Mouse (Mus musculus): ENCODE measurements at regions not wholly inside any gene's neighbourhood (a gene's known extent, or its start where the extent isn't known, plus 50 kb on each side); places are given as distances from the start of the nearest gene placed in this dataset.

DNA sequence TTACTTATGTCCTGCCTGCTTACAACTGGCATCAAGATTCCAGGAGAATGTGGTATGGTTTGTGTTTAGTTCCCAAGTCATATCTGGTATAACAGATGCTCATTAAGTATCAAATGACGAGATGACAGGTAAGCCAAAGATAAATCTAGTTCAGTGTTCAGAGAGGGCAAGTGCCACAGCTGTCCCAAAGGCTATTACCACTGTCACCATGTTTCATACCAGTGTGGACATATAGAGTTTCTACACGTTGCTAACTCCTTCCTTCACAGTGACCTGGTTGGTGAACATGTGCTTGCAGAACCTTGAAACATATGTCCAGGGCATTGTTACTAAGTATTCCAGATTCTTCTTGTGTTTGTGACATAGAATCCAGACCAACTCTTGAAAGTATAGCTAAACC lies 438.1 kb upstream of the Gm9747 start:
- no peaks in the 10 kb centered on the region for H3K4me1 ChIP-seq
- 82% methylated on average over 2 of the region's 2 CpGs for WGBS
- no peak for DNase-seq (ENCODE audit: extremely low spot score, low spot score)
- H3K36me3 ChIP-seq (replicated peaks) = no peaks in the 10 kb centered on the region
- no peak overlapping the region for H3K4me3 ChIP-seq
- no peaks in the 10 kb centered on the region for H3K27me3 ChIP-seq (ENCODE audit: poor library complexity, severe bottlenecking)
- no peaks in the 10 kb centered on the region for H3K9me3 ChIP-seq
- H3K27ac ChIP-seq = no peak overlapping the region

DNA sequence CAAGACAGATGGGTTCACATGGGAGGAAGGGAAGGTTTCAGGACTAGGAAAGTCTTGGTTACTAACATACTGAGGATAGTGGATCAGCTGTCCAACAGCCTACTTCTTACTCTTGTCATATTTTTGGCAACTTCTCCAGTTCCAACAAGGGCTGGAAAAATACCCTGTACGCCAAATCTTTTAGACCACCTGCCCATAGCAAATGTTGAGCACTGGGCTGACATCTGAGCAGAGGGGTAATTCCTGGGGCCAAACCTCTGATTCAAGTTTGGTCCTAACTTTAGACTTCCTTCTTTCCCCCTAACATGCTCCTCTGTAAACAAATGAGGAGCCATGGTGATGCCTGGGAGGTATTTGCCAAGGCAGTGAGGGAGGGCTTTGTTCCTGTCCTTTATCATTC lies 437.5 kb upstream of the Gm9747 start:
- H3K27ac ChIP-seq = no peak overlapping the region
- DNase-seq (ENCODE audit: extremely low spot score, low spot score) = peak; percentile 14
- no peak overlapping the region for H3K4me3 ChIP-seq
- H3K27me3 ChIP-seq (ENCODE audit: poor library complexity, severe bottlenecking) = no peaks in the 10 kb centered on the region
- no peaks in the 10 kb centered on the region for H3K4me1 ChIP-seq
- H3K36me3 ChIP-seq (replicated peaks) = no peaks in the 10 kb centered on the region
- no peaks in the 10 kb centered on the region for H3K9me3 ChIP-seq
- 84% methylated on average over 1 of the region's 1 CpGs for WGBS

DNA sequence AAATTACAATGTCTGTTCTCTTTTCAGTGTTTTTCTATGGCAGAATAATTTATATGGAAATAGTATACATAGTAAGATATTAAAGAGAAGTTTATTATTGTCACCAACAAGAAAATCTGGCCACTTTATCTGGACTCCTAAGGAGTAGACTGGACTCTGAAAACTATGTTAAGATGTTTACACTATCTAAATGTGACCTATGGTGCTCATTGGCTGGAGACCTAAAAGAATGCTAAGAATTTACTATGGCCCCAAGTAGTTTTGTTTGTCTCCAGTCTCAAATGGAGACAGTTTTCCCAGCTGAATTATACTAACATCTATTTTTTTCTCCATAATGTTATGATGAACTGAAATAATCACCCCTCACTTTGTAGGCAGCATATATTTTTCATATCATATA lies 421.3 kb upstream of the Gm9747 start:
- Histone ChIP-seq H3K36me3 (replicated peaks) (no peaks in the 10 kb centered on the region), H3K27me3 (ENCODE audit: poor library complexity, severe bottlenecking) (no peaks in the 10 kb centered on the region), H3K4me1 (peaks cover 9% of the 10 kb centered on the region; the same call in 1 of the 2 replicates), H3K4me3 (no peak overlapping the region), H3K9me3 (no peaks in the 10 kb centered on the region), H3K27ac (no peak overlapping the region)
- DNase-seq (ENCODE audit: extremely low spot score, low spot score) = no peak

DNA sequence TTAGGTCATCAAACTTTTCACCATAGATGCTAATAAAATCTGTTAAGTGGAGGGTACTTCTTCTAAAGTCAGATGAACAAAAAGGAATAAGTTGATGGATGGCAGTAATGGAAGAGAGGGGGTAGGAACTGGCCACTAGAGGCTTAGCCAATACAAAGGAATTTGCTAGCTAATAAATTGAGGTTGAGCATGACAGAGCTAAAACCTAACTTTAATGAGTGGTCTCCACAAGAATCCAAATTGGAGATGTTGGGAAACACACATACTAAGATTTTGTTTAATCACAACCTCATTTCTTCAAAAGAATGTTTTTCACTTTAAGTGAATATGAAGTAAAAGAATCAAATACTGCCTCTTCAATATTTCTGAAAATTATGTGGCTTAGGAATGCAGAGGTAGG lies 414.0 kb upstream of the Gm9747 start:
- H3K27me3 ChIP-seq (ENCODE audit: poor library complexity, severe bottlenecking) = no peaks in the 10 kb centered on the region
- no peak for DNase-seq (ENCODE audit: extremely low spot score, low spot score)
- H3K27ac ChIP-seq = no peak overlapping the region
- H3K4me1 ChIP-seq = no peaks in the 10 kb centered on the region
- H3K4me3 ChIP-seq = no peak overlapping the region
- no peaks in the 10 kb centered on the region for H3K36me3 ChIP-seq (replicated peaks)
- 0 out of 2 replicates have a peak, but pooled peaks cover 3% of the 10 kb centered on the region for H3K9me3 ChIP-seq

DNA sequence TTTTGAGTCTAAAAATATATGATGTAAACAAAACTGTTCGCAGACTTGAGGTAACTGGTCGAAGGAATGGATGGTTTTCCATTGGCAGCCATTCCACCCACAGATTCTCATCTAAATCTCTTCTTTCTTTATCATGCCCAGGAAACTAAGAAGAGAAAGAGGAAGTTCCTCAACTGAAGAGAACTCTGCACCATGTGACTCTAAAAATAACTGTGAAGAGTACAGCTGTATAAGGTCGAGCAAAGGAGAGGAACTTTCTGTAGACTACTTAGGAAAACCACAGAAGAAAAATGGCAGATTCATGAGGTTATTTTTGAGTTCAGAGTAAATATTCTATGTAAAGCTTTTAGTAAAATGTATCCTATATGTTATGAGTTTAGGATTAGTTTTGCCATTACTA lies 390.9 kb upstream of the Gm9747 start:
- no peaks in the 10 kb centered on the region for H3K36me3 ChIP-seq (replicated peaks)
- no peak overlapping the region for H3K27ac ChIP-seq
- no peaks in the 10 kb centered on the region for H3K9me3 ChIP-seq
- no peak overlapping the region for H3K4me3 ChIP-seq
- H3K27me3 ChIP-seq (ENCODE audit: poor library complexity, severe bottlenecking) = no peaks in the 10 kb centered on the region
- no peaks in the 10 kb centered on the region for H3K4me1 ChIP-seq
- DNase-seq (ENCODE audit: extremely low spot score, low spot score) = no peak
- 91% methylated on average over 3 of the region's 3 CpGs for WGBS

DNA sequence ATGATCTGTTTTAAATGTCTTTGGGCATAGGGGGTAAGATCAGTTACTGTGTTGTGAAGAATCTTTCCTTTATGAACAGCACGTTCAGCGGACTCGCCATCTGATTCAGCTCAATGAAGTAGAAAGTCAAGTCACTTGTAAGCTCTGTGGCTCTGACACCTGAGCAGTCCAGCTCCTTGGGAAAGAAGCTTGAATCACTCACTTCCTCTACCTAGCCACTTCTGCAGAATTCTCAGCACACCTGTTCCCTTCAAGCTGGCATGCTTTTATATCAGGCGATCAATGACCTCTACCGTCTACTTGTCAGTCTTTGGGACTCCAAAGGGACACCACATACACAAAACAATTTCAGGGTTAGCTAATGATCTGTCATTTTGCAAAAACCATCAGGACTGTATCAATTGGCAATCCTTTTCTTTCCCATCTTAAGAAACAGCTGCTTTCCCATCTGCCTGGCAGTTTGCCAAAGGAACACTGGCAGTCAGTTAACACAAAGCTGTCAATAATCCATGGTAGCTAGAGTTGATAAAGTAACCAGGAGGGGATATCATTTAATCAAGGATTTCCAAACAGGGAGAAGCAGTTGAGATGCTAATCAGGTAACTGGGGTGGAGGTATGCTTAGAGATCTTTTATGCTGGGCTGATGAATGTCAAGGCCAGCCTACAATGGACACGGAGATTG lies 382.3 kb upstream of the Gm9747 start:
- Histone ChIP-seq H3K27me3 (ENCODE audit: poor library complexity, severe bottlenecking) (no peaks in the 10 kb centered on the region), H3K4me3 (no peak overlapping the region), H3K36me3 (replicated peaks) (no peaks in the 10 kb centered on the region), H3K4me1 (no peaks in the 10 kb centered on the region), H3K27ac (no peak overlapping the region), H3K9me3 (no peaks in the 10 kb centered on the region)
- WGBS = 90% methylated on average over 6 of the region's 6 CpGs
- DNase-seq (ENCODE audit: extremely low spot score, low spot score) = no peak

DNA sequence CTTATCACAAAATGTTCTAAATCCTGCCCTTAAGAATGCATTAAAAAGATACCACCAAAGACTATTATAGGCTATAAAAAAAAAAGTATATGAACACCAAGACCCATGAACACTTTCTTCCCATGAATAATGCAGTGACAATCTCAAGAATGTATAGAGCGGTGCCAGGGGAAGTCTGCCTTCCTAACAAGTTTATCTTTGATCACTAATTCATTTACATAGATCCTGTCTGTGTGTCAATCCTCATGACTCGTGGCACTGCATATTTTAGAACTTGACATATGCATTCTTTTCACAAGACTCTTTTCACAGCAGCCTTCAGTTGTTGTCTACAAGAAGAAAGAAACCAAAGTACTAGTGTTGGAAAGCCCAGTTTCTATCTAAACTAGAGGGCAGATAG lies 373.4 kb upstream of the Gm9747 start:
- Histone ChIP-seq H3K36me3 (replicated peaks) (no peaks in the 10 kb centered on the region), H3K4me3 (no peak overlapping the region), H3K9me3 (no peaks in the 10 kb centered on the region), H3K27ac (no peak overlapping the region), H3K4me1 (peaks cover 7% of the 10 kb centered on the region), H3K27me3 (ENCODE audit: poor library complexity, severe bottlenecking) (no peaks in the 10 kb centered on the region)
- no peak for DNase-seq (ENCODE audit: extremely low spot score, low spot score)
- WGBS = 79% methylated on average over 2 of the region's 2 CpGs

DNA sequence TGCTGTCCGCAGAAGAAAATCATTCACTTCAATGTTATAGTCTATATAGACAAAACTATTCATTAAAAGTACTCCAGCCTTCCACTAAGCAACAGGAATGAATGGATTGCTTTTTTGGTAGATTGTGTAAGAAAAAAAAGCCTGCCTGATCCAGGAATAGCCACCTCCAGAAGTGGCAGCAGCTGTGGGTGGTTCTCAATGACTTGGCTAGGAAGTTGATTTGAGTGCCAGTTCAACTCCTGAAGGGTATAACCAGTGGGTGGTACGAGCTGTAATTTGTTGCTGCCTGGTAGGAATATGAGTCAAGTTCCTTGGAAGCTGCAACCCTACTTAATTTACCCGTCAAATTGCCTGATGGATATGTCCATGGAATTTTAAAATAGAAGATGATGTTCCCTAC lies 368.3 kb upstream of the Gm9747 start:
- no peaks in the 10 kb centered on the region for H3K27me3 ChIP-seq (ENCODE audit: poor library complexity, severe bottlenecking)
- H3K4me3 ChIP-seq = no peak overlapping the region
- no peaks in the 10 kb centered on the region for H3K36me3 ChIP-seq (replicated peaks)
- 83% methylated on average over 3 of the region's 3 CpGs for WGBS
- H3K4me1 ChIP-seq = no peaks in the 10 kb centered on the region
- H3K27ac ChIP-seq = no peak overlapping the region
- H3K9me3 ChIP-seq = no peaks in the 10 kb centered on the region
- no peak for DNase-seq (ENCODE audit: extremely low spot score, low spot score)

DNA sequence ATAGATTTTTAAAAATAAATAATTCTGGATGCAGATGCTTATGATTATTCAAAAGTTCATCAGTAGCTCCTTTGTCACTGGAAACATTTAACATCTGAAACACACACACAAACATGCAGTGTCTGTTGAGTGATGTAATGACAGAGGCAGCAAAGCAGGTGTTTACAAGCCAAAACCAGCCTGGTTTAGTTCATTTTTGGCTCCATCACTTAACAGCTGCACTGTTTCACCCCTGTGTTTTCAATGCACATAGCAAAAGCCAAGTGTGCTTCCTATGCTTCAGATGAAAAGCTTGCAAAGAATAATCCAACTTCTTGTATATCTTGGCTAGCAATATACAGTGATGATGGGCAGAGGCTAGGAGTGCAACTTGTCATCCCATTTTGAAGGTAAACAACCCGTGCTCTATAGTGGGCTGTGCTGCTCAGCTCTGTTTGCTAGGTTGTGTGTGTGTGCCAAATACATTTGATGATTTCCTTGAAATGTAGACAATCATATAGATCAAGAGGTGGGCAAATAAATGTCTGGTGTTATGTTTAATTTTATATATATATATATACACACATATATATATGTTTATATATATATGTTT lies 345.9 kb upstream of the Gm9747 start:
- Histone ChIP-seq H3K9me3 (no peaks in the 10 kb centered on the region), H3K4me3 (no peak overlapping the region), H3K36me3 (replicated peaks) (no peaks in the 10 kb centered on the region), H3K27ac (no peak overlapping the region), H3K4me1 (no peaks in the 10 kb centered on the region), H3K27me3 (ENCODE audit: poor library complexity, severe bottlenecking) (no peaks in the 10 kb centered on the region)
- whole genome bisulfite sequencing = 86% methylated on average over 1 of the region's 1 CpGs
- DNase-seq (ENCODE audit: extremely low spot score, low spot score) = no peak

DNA sequence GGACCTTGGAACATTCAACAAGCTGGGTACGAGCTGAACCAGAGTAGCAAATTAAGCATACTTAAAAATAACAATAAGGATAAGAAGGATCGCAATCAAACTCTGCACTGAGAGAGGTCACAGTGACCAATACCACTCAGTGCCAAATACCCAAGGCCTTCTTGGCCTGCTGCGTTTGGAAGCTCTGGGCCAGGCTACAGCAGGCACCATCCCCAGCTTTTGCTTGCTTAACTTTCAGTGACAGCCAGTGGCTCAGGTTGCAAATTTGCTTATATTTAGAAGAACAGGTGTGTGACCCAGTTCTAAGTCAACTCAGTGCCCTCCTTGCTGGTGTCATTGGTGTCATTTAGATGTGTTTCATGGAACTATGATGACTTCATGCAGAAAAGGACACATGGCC lies 335.7 kb upstream of the Gm9747 start:
- H3K4me3 ChIP-seq = no peak overlapping the region
- H3K27ac ChIP-seq = no peak overlapping the region
- no peaks in the 10 kb centered on the region for H3K36me3 ChIP-seq (replicated peaks)
- H3K27me3 ChIP-seq (ENCODE audit: poor library complexity, severe bottlenecking) = no peaks in the 10 kb centered on the region
- 88% methylated on average over 3 of the region's 3 CpGs for WGBS
- H3K4me1 ChIP-seq = no peaks in the 10 kb centered on the region
- DNase-seq (ENCODE audit: extremely low spot score, low spot score) = no peak
- H3K9me3 ChIP-seq = no peaks in the 10 kb centered on the region

DNA sequence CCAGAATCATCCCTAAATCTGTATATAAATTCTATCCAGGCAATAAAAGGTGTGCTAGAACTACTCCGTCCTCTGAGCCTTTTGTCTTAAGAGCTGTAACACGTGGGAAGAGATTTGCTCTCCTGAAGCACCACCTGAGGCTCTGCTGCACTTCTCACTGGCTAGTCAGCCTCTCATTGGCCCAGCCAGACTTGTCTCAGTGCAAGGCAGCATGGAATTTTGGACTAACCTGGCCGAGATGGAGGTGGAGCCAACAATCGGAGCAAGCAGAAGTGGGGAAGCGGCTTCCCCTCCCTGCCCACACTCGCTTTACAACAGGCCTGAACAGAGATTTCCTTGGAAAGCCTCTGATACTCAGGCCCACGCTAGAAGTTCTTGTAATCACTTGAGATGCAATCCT lies 332.1 kb upstream of the Gm9747 start:
- H3K4me3 ChIP-seq = no peak overlapping the region
- no peak overlapping the region for H3K27ac ChIP-seq
- no peaks in the 10 kb centered on the region for H3K27me3 ChIP-seq (ENCODE audit: poor library complexity, severe bottlenecking)
- WGBS = 80% methylated on average over 7 of the region's 7 CpGs
- DNase-seq (ENCODE audit: extremely low spot score, low spot score) = no peak
- H3K36me3 ChIP-seq (replicated peaks) = no peaks in the 10 kb centered on the region
- H3K4me1 ChIP-seq = no peaks in the 10 kb centered on the region
- no peaks in the 10 kb centered on the region for H3K9me3 ChIP-seq

DNA sequence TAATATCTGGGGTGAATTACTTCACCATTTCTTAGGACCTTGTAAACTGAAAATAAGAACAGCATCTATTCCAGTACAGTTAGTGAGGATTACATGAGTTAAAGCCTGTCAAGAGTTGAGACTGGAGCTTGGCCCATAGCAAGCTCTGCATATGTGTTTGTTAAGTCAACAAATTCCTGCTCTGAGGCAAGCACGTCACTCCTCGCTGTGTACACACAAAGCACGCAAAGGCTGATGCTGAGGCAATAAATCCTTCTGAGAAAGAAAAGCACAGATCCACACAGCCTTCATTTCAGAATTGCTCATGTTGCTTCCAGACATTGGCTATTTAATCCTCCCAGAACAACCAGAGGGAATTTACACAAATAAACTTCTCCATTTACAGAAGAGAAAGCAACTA lies 328.9 kb upstream of the Gm9747 start:
- 80% methylated on average over 3 of the region's 3 CpGs for WGBS
- DNase-seq (ENCODE audit: extremely low spot score, low spot score) = no peak
- Histone ChIP-seq H3K36me3 (replicated peaks) (no peaks in the 10 kb centered on the region), H3K27me3 (ENCODE audit: poor library complexity, severe bottlenecking) (no peaks in the 10 kb centered on the region), H3K27ac (no peak overlapping the region), H3K4me3 (no peak overlapping the region), H3K4me1 (0 out of 2 replicates have a peak, but pooled peaks cover 6% of the 10 kb centered on the region), H3K9me3 (no peaks in the 10 kb centered on the region)

DNA sequence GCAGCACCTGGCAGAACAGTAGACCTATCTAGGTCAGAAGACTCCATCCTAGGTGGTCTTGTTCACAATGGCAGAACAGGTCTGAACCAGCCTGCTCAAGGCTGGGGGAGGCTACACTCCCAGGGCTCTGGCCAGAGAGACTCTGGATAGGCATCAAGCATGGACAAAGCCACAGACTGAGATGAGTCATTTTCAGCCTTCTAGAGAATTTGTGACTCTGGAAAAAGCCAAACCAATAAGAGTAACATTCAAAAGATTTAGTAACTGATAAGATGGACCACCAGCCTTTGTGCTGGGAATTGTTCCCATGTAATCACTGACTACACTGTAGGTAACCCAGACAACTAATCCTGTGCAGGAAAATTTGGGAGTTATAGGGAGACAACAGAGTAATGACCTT lies 320.3 kb upstream of the Gm9747 start:
- no peaks in the 10 kb centered on the region for H3K27me3 ChIP-seq (ENCODE audit: poor library complexity, severe bottlenecking)
- H3K9me3 ChIP-seq = no peaks in the 10 kb centered on the region
- no peaks in the 10 kb centered on the region for H3K36me3 ChIP-seq (replicated peaks)
- no peak overlapping the region for H3K27ac ChIP-seq
- no peak for DNase-seq (ENCODE audit: extremely low spot score, low spot score)
- H3K4me3 ChIP-seq = no peak overlapping the region
- 0 out of 2 replicates have a peak, but pooled peaks cover 6% of the 10 kb centered on the region for H3K4me1 ChIP-seq

DNA sequence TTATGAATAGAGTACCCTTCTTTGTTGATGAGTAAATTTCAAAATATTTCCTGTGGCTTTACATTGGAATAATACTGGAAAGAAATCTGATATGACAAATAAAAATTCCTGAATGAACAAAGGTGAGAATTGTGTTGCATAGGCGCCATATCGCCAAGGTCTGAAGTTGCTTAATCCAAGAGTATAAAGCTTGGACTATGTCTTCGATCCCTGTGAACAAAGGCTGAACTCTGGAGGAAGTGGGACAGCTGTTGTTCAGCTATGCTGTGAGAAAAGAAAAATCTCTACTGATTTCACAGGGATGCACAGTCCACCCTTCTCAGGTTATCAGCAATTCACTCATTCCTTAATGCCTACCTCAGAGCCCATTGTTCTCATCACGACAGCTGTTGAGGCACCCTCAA lies 319.3 kb upstream of the Gm9747 start:
- Histone ChIP-seq H3K27me3 (ENCODE audit: poor library complexity, severe bottlenecking) (no peaks in the 10 kb centered on the region), H3K4me1 (0 out of 2 replicates have a peak, but pooled peaks cover 6% of the 10 kb centered on the region), H3K36me3 (replicated peaks) (no peaks in the 10 kb centered on the region), H3K9me3 (no peaks in the 10 kb centered on the region), H3K4me3 (no peak overlapping the region), H3K27ac (no peak overlapping the region)
- no peak for DNase-seq (ENCODE audit: extremely low spot score, low spot score)
- WGBS = 87% methylated on average over 4 of the region's 4 CpGs
